Mouse (Mus musculus): ENCODE results near the gene Uso1. TPM values are rescaled to one million over a fixed set of nuclear protein-coding genes. Genes with fewer than 3 reads are reported as not detected.
"Not testable (repeated sequence)": the region's sequence is repeated elsewhere in the genome, so short reads cannot be mapped to it uniquely, and the experiment has no call there.

Gene Uso1
- total and polyA plus RNA-seq, 2 experiments from 2014 or later, result 10.8 to 24.9 TPM

DNA sequence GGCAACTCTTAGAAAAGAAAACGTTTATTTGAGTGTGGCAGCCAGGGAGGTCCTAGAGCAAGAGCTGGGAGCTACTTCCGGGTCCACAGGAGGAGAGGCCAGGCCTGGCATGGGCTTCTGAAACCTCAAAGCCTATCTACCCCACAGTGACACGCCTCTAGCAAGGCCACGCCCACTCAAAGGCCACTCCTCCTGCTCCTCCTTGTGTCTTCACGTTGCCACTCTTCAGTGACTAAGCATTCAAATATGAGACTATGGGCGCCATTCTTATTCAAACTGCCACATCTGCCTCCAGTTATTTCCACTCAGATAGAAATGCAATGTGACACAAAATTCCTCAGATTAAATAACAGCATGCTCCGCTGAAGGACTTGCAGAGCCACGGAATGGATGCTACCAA, 9.2 kb upstream of the Uso1 start:
- peak overlapping the region; percentile 5; the same call in 1 of the 2 replicates for H3K4me2 ChIP-seq (ENCODE audit: low read depth, low read length)
- H3K27ac ChIP-seq (ENCODE audit: low read depth), result no peak overlapping the region
- H3K36me3 ChIP-seq (replicated peaks; ENCODE audit: control insufficient read depth, insufficient read depth, low read length), result no peaks in the 10 kb centered on the region
- ATAC-seq (ENCODE audit: insufficient read depth, low read depth) (peak; percentile 74), DNase-seq (ENCODE audit: low spot score) (peak; percentile 46)
- H3K27me3 ChIP-seq (ENCODE audit: control insufficient read depth, insufficient read depth, low read length), result no peaks in the 10 kb centered on the region
- no peak overlapping the region for H3K9ac ChIP-seq (replicated peaks; ENCODE audit: low read depth, low read length)
- WGBS, result 19% methylated on average over 8 of the region's 8 CpGs
- TF ChIP-seq EP300 (IDR thresholded peaks at IDR 0.05; ENCODE audit: low read depth), result no peak
- TF ChIP-seq CTCF (IDR thresholded peaks at IDR 0.05; ENCODE audit: low read depth), result no peak
- H3K4me3 ChIP-seq (ENCODE audit: low read depth, low read length), result no peak overlapping the region
- H3K4me1 ChIP-seq (ENCODE audit: control insufficient read depth, insufficient read depth), result no peaks in the 10 kb centered on the region
- no peaks in the 10 kb centered on the region for H3K9me3 ChIP-seq (replicated peaks; ENCODE audit: control insufficient read depth, low read length)

DNA sequence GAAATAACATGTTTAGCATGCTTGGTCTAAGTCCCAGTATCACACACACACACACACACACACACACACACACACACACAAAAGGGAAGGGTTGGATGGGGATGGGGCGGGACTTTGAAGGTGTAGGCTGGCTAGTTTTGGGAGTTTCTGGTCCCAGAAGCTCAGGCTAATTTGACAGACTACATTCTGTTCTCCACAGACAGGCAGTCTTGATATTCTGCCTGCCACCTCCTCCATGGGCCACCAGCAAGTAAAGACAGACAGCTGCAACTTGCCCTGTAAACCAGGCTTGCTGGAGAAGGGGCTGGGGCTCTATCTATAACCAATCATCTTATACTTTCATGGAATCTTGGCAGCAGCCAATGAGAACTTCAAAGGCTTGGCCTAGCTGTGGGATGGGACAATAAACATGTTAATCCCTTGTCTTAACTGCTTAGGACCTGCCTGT, 8.4 kb upstream of the Uso1 start:
- WGBS, result 85% methylated on average over 1 of the region's 1 CpGs
- Histone ChIP-seq H3K27me3 (ENCODE audit: control insufficient read depth, insufficient read depth, low read length) (no peaks in the 10 kb centered on the region), H3K4me3 (ENCODE audit: low read depth, low read length) (no peak overlapping the region), H3K9ac (replicated peaks; ENCODE audit: low read depth, low read length) (no peak overlapping the region), H3K4me2 (ENCODE audit: low read depth, low read length) (no peak overlapping the region), H3K27ac (ENCODE audit: low read depth) (no peak overlapping the region), H3K36me3 (replicated peaks; ENCODE audit: control insufficient read depth, insufficient read depth, low read length) (no peaks in the 10 kb centered on the region), H3K4me1 (ENCODE audit: control insufficient read depth, insufficient read depth) (no peaks in the 10 kb centered on the region), H3K9me3 (replicated peaks; ENCODE audit: control insufficient read depth, low read length) (no peaks in the 10 kb centered on the region)
- DNase-seq (ENCODE audit: low spot score) (no peak), ATAC-seq (ENCODE audit: insufficient read depth, low read depth) (no peak)
- TF ChIP-seq EP300 (IDR thresholded peaks at IDR 0.05; ENCODE audit: low read depth) (no peak), CTCF (IDR thresholded peaks at IDR 0.05; ENCODE audit: low read depth) (no peak)

DNA sequence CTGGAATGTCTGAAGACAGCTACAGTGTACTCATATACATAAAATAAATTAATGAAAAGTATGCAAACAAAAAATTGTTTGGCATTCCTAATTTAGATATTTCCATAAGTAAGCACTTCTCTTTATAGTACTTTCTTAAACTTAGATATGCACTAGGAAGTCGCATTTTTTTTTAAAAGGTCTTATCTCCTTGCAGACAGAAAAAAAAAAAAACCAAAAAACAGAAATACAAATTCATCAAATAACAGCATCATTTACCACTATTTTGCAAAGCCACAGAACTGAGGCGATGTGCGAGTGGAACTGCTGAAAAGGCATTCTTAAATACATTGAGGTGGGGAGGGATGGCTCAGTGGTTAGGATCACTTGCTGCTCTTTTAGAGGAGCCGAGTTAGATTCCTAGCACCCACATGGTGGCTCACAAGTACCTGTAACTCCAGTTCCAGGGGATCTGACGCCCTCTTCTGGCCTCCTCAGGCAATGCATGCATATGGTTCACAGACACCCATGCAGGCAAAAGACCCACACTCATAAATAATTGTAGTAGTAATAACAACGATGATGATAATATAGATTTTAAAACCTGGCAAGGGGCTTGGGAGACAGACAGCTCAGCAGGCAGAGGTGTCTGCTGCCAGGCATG, 7.6 kb upstream of the Uso1 start:
- no peak for DNase-seq (ENCODE audit: low spot score)
- Histone ChIP-seq H3K27ac (ENCODE audit: low read depth) (no peak overlapping the region), H3K4me2 (ENCODE audit: low read depth, low read length) (no peak overlapping the region), H3K27me3 (ENCODE audit: control insufficient read depth, insufficient read depth, low read length) (no peaks in the 10 kb centered on the region), H3K4me1 (ENCODE audit: control insufficient read depth, insufficient read depth) (no peaks in the 10 kb centered on the region), H3K9ac (replicated peaks; ENCODE audit: low read depth, low read length) (no peak overlapping the region), H3K4me3 (ENCODE audit: low read depth, low read length) (no peak overlapping the region), H3K9me3 (replicated peaks; ENCODE audit: control insufficient read depth, low read length) (no peaks in the 10 kb centered on the region), H3K36me3 (replicated peaks; ENCODE audit: control insufficient read depth, insufficient read depth, low read length) (no peaks in the 10 kb centered on the region)
- 84% methylated on average over 6 of the region's 6 CpGs for WGBS
- TF ChIP-seq EP300 (IDR thresholded peaks at IDR 0.05; ENCODE audit: low read depth), result no peak
- TF ChIP-seq CTCF (IDR thresholded peaks at IDR 0.05; ENCODE audit: low read depth), result no peak
- no peak for ATAC-seq (ENCODE audit: insufficient read depth, low read depth)

DNA sequence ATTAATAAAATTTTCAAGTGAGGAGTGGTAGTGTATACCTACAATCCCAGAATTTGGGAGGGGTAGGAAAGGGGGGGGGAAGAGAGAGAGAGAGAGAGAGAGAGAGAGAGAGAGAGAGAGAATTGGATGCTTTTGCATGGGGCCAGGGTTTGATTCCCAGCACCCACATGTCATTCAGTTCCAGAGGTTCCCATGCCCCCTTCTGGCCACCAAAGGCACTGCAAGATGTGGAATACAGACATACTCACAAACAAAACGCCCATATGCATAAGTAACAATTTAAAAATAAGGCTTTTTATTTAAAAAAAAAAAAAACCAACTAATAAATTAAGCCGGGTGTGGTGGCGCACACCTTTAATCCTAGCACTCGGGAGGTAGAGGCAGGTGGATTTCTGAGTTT, 5.6 kb upstream of the Uso1 start:
- Histone ChIP-seq H3K4me1 (ENCODE audit: control insufficient read depth, insufficient read depth) (peaks cover 11% of the 10 kb centered on the region), H3K36me3 (replicated peaks; ENCODE audit: control insufficient read depth, insufficient read depth, low read length) (no peaks in the 10 kb centered on the region), H3K4me3 (ENCODE audit: low read depth, low read length) (no peak overlapping the region), H3K9ac (replicated peaks; ENCODE audit: low read depth, low read length) (no peak overlapping the region), H3K4me2 (ENCODE audit: low read depth, low read length) (no peak overlapping the region), H3K27me3 (ENCODE audit: control insufficient read depth, insufficient read depth, low read length) (no peaks in the 10 kb centered on the region), H3K27ac (ENCODE audit: low read depth) (no peak overlapping the region), H3K9me3 (replicated peaks; ENCODE audit: control insufficient read depth, low read length) (no peaks in the 10 kb centered on the region)
- DNase-seq (ENCODE audit: low spot score) (no peak), ATAC-seq (ENCODE audit: insufficient read depth, low read depth) (no peak)
- TF ChIP-seq EP300 (IDR thresholded peaks at IDR 0.05; ENCODE audit: low read depth) (no peak), CTCF (IDR thresholded peaks at IDR 0.05; ENCODE audit: low read depth) (0 out of 2 replicates have a peak, but pooled peaks have one; percentile 7)
- WGBS, result 90% methylated on average over 4 of the region's 4 CpGs

DNA sequence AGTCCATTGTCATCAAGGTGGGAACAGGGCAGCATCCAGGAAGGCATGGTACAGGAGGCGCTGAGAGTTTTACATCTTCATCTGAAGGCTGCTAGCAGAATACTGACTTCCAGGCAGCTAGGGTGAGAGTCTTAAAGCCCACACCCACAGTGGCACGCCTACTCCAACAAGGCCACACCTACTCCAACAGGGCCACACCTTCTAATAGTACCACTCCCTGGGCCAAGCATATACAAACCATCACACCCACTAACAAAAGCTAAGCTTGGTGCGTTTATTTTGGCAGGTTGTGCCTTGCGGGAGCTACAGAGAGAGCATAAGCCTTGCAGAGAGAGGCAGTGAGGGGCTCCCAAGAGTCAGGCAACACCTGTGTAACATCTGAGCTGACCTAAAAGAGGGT, 4.7 kb upstream of the Uso1 start:
- 70% methylated on average over 4 of the region's 4 CpGs for WGBS
- H3K4me1 ChIP-seq (ENCODE audit: control insufficient read depth, insufficient read depth), result peaks cover 11% of the 10 kb centered on the region
- H3K27me3 ChIP-seq (ENCODE audit: control insufficient read depth, insufficient read depth, low read length); H3K9ac ChIP-seq (replicated peaks; ENCODE audit: low read depth, low read length); H3K36me3 ChIP-seq (replicated peaks; ENCODE audit: control insufficient read depth, insufficient read depth, low read length); H3K4me2 ChIP-seq (ENCODE audit: low read depth, low read length); ATAC-seq (ENCODE audit: insufficient read depth, low read depth); DNase-seq (ENCODE audit: low spot score); H3K27ac ChIP-seq (ENCODE audit: low read depth); H3K4me3 ChIP-seq (ENCODE audit: low read depth, low read length); H3K9me3 ChIP-seq (replicated peaks; ENCODE audit: control insufficient read depth, low read length): not testable (repeated sequence)

DNA sequence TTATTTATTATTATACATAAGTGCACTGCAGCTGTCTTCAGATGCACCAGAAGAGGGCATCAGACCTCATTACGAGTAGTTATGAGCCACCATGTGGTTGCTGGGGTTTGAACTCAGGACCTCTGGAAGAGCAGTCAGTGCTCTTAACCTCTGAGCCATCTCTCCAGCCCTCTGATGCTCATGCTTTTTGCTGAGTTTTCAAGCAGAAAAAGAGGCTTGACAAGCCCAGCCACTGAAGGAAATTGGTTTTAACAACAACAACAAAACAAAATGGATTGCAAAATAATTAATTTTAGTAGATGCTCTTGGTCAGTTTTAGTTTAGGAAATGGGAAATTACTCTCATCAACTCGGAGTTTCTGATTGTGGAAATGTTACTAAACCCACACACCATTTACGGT, 2.8 kb upstream of the Uso1 start:
- Histone ChIP-seq H3K9me3 (replicated peaks; ENCODE audit: control insufficient read depth, low read length) (no peaks in the 10 kb centered on the region), H3K36me3 (replicated peaks; ENCODE audit: control insufficient read depth, insufficient read depth, low read length) (no peaks in the 10 kb centered on the region), H3K4me1 (ENCODE audit: control insufficient read depth, insufficient read depth) (peaks cover 24% of the 10 kb centered on the region), H3K4me2 (ENCODE audit: low read depth, low read length) (no peak overlapping the region), H3K4me3 (ENCODE audit: low read depth, low read length) (no peak overlapping the region), H3K27me3 (ENCODE audit: control insufficient read depth, insufficient read depth, low read length) (no peaks in the 10 kb centered on the region), H3K27ac (ENCODE audit: low read depth) (no peak overlapping the region), H3K9ac (replicated peaks; ENCODE audit: low read depth, low read length) (no peak overlapping the region)
- ATAC-seq (ENCODE audit: insufficient read depth, low read depth) (no peak), DNase-seq (ENCODE audit: low spot score) (no peak)
- TF ChIP-seq CTCF (IDR thresholded peaks at IDR 0.05; ENCODE audit: low read depth) (no peak; the same call in 1 of the 2 replicates), EP300 (IDR thresholded peaks at IDR 0.05; ENCODE audit: low read depth) (no peak)
- WGBS, result 82% methylated on average over 3 of the region's 3 CpGs
